ENCODE assay signal across 8 mouse cellular contexts in the genomic region with DNA sequence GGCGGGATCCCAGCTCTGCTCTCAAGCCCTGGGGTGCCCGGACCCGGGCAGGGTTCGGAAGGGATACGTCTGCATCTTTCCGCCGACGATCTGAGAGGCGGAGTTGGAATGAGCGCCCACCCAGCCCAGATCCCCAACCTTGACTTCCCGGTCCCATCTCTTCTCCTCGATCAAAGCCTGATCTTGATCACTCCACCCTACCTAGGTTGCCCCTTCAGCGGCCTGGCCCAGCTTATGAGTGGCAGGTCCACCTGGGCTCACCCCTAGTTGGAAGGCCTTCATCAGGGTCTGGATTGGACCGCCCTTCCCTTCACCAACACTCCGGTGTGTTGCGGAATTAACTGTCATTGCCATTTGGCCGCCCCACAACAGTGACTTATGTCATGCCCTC. TPM values are rescaled to one million over a fixed set of nuclear protein-coding genes. Genes with fewer than 3 reads are reported as not detected.
DNase-seq lines count a peak whose midpoint lies in the region; ATAC-seq and TF ChIP-seq lines count a peak whose summit lies in the region.

A gene (minus strand): TSS at position 258 of the 391 bp plus-strand sequence.

- TF ChIP-seq POLR2A in bone marrow, adult 2 months (IDR thresholded peaks at IDR 0.05; ENCODE audit: borderline replicate concordance, control insufficient read depth, low read depth, low read length), result no peak

- H3K9ac ChIP-seq in heart, embryonic 16.5 days (ENCODE audit: low read length), result peak within 1 kb of the TSS; percentile 80
- peak within 1 kb of the TSS; percentile 83 for H3K9ac ChIP-seq in embryonic facial prominence, embryonic 14.5 days (ENCODE audit: low read depth, low read length)

- peak within 1 kb of the TSS; percentile 72 for H3K4me3 ChIP-seq in heart, embryonic 16.5 days (ENCODE audit: low read length)
- H3K4me3 ChIP-seq in bone marrow, adult 2 months (replicated peaks; ENCODE audit: control insufficient read depth, low read depth, low read length), result peak within 1 kb of the TSS; percentile 10
- H3K4me3 ChIP-seq in embryonic facial prominence, embryonic 14.5 days (ENCODE audit: low read depth, low read length), result peak within 1 kb of the TSS; percentile 79

- ATAC-seq in heart, embryonic 16.5 days (replicated peaks; ENCODE audit: extremely low read depth, insufficient read depth, low FRiP score), result 0 out of 2 replicates have a peak, but pooled peaks have one; percentile 7
- ATAC-seq in embryonic facial prominence, embryonic 14.5 days (ENCODE audit: low read depth), result 0 out of 2 replicates have a peak, but pooled peaks have one; percentile 0

- H3K27me3 ChIP-seq in heart, embryonic 16.5 days (ENCODE audit: control insufficient read depth, insufficient read depth, low read length), result peaks cover 24% of the 10 kb centered on the region
- peaks cover 12% of the 10 kb centered on the region for H3K27me3 ChIP-seq in embryonic facial prominence, embryonic 14.5 days (replicated peaks; ENCODE audit: control insufficient read depth, insufficient read depth, low read length)

- WGBS in heart, embryonic 16.5 days, result 8% methylated on average over 17 of the region's 17 CpGs
- 7% methylated on average over 17 of the region's 17 CpGs for WGBS in bone marrow, adult 2 months
- 1% methylated on average over 14 of the region's 17 CpGs for WGBS in embryonic facial prominence, embryonic 14.5 days

- no peaks in the 10 kb centered on the region for H3K9me3 ChIP-seq in heart, embryonic 16.5 days (replicated peaks; ENCODE audit: control insufficient read depth, low read length)
- no peaks in the 10 kb centered on the region for H3K9me3 ChIP-seq in embryonic facial prominence, embryonic 14.5 days (ENCODE audit: control insufficient read depth, low read length)

- no peak for DNase-seq in heart, adult 11 months
- DNase-seq in embryonic facial prominence, embryonic 14.5 days (ENCODE audit: low spot score), result no peak
- DNase-seq in left cerebral cortex, postnatal 10 days (ENCODE audit: extremely low spot score in 1 of 2, low spot score in 2 of 2), result no peak
- DNase-seq in neural tube, embryonic 10.5 days (ENCODE audit: extremely low spot score, low spot score), result peak; percentile 56
- DNase-seq in urinary bladder, postnatal 10 days (ENCODE audit: low spot score), result no peak
- DNase-seq in thymus, postnatal 10 days (ENCODE audit: low spot score in 2 of 2), result no peak

- H3K4me2 ChIP-seq in heart, embryonic 16.5 days (ENCODE audit: low read depth, low read length), result peak within 1 kb of the TSS; percentile 84
- peak within 1 kb of the TSS; percentile 85 for H3K4me2 ChIP-seq in embryonic facial prominence, embryonic 14.5 days (ENCODE audit: low read depth, low read length)

- TF ChIP-seq CTCF in bone marrow, adult 2 months (IDR thresholded peaks at IDR 0.05; ENCODE audit: control insufficient read depth, insufficient read depth, low read length), result no peak

- H3K27ac ChIP-seq in heart, embryonic 16.5 days (ENCODE audit: low read length), result no peak within 1 kb of the TSS
- H3K27ac ChIP-seq in bone marrow, adult 2 months (ENCODE audit: control insufficient read depth, insufficient read depth, low read depth, low read length, poor library complexity), result no peak within 1 kb of the TSS
- no peak within 1 kb of the TSS for H3K27ac ChIP-seq in embryonic facial prominence, embryonic 14.5 days (replicated peaks; ENCODE audit: low read depth, low read length)

- intact Hi-C loops in left cerebral cortex, postnatal 10 days (cut with DNase I), result no loop called here

- H3K36me3 ChIP-seq in heart, embryonic 16.5 days (ENCODE audit: control insufficient read depth, insufficient read depth), result no peaks in the 10 kb centered on the region
- no peaks in the 10 kb centered on the region for H3K36me3 ChIP-seq in embryonic facial prominence, embryonic 14.5 days (ENCODE audit: control insufficient read depth, insufficient read depth, low read length)

- no peaks in the 10 kb centered on the region for H3K4me1 ChIP-seq in heart, embryonic 16.5 days (ENCODE audit: control insufficient read depth, insufficient read depth, low read length)
- H3K4me1 ChIP-seq in bone marrow, adult 2 months (ENCODE audit: control insufficient read depth, insufficient read depth, low read length), result no peaks in the 10 kb centered on the region
- peaks cover 27% of the 10 kb centered on the region for H3K4me1 ChIP-seq in embryonic facial prominence, embryonic 14.5 days (ENCODE audit: control insufficient read depth, insufficient read depth, low read length)

RNA-seq across cellular contexts. Expression of the gene that starts here (rescaled TPM):
- polyA plus RNA-seq in heart, embryonic 16.5 days (2015; fragmentation: Nextera tagmentation; extraction: Ambion mirVana), result 8.7 and 8.8 TPM in 2 replicates
- polyA plus RNA-seq in bone marrow, adult 2 months (2011; ENCODE audit: insufficient read depth, insufficient read length, low replicate concordance, missing spikeins), result 2.4 TPM in 1 of 2 replicates, not detected in the other
- polyA plus RNA-seq in embryonic facial prominence, embryonic 14.5 days (2014; fragmentation: Nextera tagmentation; extraction: Ambion mirVana), result 26.5 and 27.7 TPM in 2 replicates
- total RNA-seq in left cerebral cortex, postnatal 10 days (2021), result 100 to 1,000 TPM; 188 to 199 TPM

Comparison
In these comparisons a context has a peak if more than half of its experiments do, and no peak if none do; other contexts are left out.
1. H3K4me3 ChIP-seq: peak in every context shown above with its lines; median percentile 79 in embryonic facial prominence, embryonic 14.5 days; 72 in heart, embryonic 16.5 days; 10 in bone marrow, adult 2 months.